Mouse (Mus musculus): ENCODE measurements around the gene Rnf217.

Rnf217 gene

DNA sequence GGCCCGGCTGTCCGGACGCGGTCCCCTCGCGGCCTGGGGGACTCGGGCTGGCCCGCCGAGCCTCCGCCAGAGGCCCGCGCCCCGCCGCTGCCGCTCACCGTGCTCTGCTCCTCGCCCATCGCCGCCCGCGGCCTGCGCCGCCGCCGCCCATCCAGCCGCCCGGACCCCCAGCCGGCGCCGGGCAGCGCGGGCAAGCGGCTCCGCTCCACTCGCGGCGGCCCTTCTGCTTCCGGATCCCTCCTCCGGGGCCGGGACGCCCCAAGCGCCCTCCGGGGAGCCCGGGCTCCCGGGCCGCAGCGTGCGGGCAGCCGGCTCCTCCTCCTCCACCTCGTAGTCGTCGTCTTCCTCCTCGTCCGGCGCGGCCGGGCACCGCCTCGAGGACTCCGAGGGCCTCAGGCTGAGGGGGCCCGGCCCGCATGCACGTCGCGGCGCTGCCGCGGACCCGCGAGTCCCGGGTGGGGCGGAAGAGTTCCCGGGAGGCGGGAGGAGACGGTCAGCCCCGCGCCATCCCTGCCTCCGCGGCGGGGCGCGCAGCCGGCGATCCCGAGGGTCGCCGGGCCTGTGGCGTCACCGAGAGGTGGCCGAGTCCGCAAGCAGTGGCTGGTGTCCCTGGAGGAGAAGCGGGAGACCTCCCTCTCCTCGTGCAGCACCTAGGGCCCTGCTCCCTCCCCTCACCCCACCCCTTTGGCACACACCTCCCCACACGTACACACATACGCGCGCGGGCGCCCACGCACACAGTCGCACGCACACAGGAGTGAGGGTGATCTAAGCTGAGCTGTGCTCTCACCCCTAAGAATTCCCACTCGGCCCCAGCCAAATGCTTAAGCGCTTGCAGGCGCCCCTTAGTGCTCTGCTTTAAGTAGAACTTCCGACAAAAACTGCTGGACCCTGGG lies at the start of gene Rnf217:
Rnf217 (minus strand) TSS at position 119 of the 896 bp plus-strand sequence.
- DNase-seq = peak; percentile 73

DNA sequence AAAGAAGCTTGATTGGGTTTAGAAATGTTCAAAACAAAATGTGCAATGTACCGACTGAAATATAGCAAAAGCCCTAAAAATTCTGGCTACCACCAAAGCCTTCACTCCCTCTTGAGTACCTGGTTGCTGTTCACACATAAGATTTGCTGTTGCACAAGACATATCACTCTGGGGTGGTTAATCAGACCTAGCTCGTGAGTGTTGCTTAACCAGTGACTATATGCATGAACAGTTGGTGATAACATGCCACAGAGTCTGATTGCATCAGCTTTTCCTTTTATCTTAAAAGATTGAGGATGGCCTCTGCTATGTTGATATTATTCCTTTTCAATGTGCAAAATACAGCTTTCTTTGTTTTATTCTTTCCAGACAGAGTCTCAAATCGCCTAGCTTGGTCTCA lies 38.3 kb upstream of the Rnf217 start:
- DNase-seq = no peak

DNA sequence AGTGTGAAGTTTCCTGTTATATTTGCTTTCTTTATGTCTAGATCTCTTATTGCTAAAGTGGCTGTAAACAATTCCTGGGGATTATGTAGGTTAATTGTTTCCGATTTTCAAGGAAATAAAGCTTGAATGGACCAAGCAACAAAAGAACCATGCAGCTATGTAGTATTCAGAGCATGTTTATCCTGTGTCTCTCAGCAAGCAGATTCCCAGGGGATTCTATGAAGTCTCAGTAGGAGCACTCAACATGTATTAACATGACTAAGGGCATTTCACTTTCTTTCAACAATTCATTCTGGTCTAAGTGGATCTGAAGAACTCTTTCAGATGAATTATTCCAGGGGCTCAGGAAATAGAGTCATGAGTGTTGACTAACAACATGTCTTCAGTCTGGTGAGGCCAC lies 37.1 kb upstream of the Rnf217 start:
- DNase-seq = no peak

DNA sequence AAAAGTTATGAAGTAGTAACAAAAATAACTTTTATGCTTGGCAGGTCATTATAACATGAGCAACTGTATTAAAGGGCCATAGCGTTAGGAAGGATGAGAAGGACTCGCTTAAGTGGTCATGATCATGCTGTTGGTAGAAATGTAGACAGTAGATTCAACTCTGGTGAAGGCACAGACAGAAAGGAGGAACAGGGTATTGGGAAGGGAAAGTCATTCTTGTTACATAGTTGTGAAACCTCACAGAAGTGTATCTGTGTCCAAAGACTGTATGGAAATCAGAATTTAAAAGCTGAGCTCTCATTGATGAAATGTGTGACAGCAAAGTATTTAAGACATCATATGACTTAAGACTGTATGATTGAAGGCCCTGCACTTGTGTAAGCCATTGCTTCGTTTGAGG lies 26.1 kb upstream of the Rnf217 start:
- DNase-seq = no peak

DNA sequence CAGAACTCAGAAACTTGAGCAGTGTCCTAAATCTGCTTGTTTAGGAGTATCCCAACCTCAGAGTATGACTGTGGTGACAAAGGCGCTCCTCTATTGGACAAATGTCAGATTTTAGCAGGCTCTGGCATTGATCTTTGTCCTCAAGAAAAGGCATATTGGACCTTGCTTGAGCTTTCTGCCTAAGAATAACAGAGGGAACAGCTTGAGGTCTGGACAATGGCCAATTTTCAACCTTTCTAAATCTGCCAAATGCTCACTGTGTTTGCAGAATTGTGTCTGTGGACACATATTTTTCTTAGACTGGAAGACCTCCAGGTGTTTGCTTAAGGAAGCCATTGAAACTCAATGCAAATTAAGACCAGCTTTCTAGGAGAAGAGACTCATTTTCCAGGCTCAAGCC lies 23.0 kb upstream of the Rnf217 start:
- no peak for DNase-seq

DNA sequence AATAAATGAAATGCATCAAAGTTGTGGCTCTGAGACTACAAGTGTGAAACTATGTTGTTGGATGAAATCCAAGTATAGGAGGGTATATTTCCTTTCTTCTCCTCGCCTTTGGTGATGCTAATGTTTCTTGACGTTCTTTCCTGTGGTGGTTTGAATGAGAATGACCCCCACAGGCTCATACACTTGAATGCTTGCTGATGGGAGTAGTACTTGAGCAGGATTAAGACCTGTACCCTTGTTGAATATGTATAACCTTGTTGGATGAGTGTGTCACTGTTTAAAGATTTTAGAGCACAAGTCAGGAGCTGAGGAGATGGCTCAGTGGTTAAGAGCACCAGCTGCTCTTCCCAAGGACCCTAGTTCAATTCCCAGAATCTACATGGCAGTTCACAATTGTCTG lies 6.4 kb upstream of the Rnf217 start:
- no peak for DNase-seq

DNA sequence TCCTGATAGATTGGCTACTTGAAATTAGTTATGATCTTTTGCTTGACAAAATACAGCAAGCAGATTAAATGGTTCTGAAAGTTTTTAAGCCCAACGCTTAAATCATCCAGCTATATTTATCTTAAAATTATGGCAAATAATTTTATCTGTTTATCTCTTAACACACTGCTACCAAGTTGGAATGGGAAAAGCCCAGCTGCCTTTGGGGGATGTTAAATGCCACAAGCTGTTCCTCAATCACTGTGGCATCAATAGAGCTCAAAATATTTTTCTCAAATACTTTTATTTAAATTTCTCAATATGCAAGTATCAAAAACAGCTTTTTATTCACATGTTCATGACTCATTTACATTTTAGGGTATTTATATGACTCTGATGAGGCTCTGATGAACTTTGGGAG lies 5.1 kb upstream of the Rnf217 start:
- no peak for DNase-seq

DNA sequence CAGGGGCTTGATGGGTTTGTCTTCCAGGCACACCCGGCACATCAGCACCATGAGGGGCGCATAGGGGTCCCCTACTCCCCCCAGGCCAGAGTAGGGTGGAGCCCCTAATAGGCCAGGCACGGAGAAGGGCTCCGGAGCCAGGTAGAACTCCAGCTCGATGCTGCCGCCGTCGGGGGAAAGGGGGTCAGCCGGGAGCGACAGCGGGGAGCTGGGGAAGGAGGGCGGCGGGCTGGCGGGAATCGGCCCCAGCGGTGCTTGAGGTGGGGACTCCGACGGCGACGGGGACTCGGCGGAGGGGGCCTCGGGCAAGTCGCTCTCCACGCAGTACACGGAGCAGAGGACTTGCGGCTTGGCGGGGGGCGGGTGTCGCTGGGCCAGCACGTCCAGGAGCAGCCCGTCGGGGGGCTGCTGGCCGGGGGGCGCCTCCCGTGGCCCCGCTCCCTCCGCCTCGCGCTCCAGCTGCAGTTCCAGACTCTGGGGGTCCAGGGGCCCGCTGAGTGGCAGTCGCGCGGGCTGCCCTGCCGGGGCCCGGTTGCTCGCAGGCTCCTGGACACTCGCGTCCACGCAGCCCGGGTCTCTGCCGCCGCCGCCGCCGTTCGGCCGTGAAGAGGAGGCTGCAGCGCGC lies 431 bp downstream of the Rnf217 start:
- DNase-seq = peak; percentile 31

DNA sequence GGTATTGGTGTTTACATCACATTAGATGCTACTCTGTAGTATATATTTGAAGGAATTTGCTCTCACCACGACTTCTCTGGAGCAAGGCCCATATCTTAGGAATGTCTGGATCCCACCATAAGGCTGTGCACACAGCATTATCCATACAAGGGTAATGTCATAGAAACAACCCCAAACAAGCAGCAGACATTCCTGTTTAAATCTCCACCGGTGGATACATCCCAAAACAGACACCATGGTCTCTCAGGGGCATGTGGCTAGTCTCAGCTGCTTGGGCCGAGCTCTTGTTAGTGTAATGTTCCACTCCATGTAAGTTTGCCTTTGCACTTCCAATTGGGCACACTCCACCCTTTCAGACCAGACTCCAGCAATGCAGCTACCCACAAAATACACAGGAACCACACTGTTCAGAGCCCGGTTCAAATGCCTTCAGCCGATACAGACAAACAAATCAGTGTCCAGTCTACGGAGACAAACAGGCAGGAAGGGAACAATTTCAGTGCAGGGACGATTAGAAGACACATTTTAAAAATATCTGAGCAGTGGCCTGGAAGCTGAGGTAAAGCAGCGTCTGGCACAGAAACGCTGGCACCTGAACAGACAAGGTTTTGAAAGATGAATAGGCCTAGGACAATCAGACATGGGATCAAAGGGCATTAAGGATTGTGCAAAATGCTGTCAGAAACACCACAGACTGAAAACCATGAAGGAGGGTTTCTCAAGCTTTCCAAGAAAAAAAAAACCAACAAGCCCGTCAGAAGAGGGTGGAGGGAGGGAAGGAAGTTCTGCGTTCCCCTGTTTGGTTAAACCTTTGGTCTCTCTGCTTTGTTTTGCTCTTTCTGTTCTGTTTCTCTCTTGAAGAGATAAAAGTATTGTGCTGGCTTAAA lies 1.8 kb downstream of the Rnf217 start:
- no peak for DNase-seq

DNA sequence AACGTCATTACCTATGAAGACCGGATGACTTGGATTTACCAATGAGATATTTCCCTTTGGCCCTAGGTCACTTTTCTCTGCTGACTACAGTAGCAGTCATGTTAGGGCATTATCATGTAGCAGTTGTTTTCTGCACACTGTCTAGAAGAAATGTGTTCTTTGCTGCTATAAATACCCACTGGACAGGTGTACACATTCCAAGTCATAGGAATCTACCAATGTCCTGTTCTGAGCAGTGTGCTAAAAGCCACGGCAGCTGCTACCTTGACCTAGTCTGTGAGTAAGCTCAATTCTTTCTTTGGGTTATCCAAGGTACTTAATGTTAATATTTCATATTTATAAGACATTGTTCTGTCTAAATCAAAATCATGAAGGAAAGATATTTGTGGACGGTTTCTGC lies 5.1 kb downstream of the Rnf217 start:
- DNase-seq = no peak

DNA sequence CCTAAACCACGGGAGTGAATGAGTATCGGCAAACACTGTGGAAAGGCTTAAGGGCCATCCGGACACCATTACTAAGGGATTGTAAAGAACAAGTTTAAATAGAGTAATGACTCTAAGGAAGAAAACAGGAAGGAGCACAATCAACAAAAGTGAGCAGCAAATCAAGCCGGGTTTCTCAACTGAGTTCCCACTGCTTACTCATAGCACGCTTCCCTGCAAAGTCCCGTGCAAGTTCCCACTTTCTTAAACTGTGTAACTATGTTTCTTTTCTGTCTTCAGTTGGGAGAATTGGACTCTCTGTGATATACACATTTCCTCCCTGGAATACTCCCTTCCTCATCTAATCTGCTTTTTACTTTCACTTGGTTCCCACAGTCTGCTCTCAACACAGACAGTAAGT lies 8.9 kb downstream of the Rnf217 start:
- no peak for DNase-seq

DNA sequence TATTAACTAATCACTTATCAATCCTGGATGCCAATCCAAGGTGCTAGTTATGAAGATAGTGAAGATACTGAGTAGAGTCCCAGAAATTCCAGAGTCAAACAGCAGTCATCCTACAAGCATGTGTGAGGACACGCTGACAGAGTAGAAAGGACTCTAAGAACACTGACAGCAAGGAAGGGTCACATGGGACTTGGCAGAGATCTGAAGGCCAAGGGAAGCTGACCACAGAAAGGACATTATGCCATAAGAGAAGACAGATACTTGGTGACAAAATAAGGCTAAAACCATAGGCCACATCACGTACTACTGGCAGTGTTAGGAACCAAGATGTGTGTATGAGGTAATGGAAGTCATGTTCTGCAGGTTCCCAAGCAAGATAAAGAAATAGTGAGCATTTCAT lies 11.1 kb downstream of the Rnf217 start:
- DNase-seq = no peak

DNA sequence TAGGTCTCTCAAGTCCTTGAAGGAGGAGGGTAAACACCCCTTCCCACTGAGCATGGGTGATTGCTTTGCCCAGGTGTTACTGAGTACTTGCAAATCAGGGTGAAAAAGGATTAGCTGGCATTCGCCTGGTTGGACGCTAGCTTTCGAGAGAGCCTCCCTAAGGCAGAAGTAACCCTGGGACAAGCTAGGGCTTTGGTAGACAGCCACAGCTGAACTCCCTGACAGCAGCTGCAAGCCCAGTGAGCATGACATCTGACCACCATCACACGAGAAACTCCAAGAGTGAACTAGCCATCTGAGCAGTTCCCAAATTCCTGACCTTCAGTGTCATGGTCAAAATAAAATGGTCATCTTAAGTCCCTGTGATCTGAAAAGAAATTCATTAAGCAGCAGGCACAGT lies 12.2 kb downstream of the Rnf217 start:
- no peak for DNase-seq

DNA sequence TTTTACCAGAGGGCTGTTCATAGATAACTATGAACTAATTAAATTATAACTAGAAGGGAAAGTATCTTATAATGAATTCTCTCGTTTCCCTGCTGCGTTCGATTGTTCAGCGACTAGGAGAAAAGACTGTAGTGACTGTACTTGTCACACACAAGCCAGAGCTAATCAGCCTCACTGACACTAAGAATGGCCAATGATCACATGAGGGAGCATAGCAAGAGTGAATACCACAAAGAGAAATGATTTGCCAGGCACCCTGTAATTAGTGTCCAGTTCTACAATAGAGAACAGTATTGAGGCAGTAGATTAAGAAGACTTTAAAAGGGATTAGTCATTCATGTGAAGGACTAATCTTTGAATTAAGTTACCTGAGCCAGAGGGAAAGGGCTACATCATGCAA lies 13.7 kb downstream of the Rnf217 start:
- no peak for DNase-seq

DNA sequence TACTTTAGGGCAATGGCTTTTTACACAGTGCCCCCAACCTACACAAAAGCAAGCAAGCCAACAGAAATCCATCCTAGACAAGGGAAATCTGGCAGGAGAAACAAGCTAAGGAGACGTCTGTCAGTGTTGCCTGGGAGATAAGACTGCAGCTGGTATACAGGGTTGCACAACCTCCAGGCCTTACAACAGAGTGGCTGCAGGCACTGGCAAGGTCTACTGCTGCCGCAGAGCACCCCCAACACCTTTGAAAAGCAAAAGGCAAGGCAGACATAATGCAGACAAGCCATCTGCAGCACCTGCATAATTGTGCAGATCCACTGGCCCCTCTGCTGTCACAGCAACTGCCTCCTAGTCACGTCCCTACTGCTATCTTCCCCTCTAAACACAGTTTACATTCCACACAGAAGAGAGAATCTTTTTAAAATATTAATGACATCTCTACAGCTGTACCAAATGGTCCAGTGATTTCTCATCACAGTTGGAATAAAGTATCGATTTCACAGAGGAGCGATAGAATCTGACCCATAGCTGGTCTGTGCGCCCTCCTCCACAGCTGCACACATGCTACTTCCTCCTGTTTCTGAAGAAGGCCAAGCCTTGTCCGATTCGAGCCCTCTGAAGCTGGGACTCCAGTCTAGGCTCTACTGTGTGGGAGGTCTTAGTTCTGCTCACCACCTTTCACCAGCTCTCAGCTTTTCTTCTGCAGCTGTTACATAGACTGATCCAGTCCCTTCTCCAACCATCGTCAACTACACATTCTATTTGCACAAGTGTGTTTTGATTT lies 16.1 kb downstream of the Rnf217 start:
- no peak for DNase-seq

DNA sequence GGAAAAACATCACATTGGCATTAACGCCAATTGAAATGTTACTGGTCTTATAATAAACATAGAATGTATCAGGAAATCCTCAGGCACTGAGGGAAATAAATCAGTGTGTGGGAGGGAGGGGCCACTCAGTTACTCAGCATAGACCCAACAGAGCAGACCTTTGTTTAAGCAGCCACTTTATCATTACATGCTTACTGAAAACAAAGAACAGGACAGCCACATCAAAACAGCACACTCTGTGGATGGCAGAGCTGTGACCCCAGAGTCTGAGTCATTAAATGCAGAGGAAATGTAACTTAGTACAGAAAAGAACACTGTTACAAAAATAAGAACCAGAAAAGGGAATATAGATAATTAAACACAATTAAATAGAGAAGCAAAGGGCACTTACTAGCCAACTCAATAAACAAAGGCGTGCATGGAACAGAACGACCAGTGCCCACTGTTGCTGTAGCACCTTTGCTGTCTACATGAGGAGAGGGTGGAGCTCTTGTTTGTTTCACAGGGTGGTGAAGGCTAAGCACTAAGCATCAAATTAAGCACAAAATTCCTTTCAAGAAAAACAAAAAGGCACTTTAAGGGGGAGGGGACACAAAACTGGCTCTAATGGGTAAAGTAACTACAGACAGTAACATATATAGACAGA lies 16.8 kb downstream of the Rnf217 start:
- no peak for DNase-seq

DNA sequence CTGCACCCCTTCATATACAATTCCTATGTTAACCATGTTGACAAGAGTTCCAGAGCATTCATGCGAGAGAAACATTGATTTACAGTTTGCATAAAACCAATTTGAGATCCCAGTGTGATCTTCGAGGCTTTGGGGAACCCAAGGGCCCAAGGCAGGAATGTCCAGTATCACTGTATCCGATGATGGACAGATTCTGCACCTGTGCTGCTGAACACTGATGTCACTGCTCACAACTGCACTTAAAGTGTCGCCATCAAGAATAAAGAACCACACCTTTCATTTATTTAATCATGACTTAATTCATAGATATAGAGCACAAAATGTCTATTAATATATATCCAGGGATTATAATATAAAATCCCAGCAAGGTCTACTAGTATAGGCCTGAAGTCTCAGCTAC lies 28.3 kb downstream of the Rnf217 start:
- no peak for DNase-seq

DNA sequence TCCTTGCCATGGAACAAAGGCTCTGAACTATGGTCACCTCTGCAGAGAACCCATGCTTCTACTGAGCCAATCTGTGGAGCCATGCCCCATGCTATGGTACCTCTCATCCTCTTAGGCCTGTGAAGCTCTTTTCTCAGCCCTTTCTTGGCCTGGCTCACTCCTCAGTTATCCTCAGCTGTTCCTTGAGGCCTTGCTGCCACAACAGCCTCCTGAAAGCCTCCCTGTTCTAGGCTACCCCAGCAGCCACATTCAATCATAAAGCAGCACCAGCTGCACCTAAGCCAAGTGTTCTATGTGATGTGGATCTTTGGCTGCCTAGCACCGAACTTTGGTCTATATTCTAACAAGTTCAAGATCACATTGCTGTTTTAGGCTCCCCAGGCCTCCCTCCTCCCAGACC lies 28.9 kb downstream of the Rnf217 start:
- DNase-seq = no peak

DNA sequence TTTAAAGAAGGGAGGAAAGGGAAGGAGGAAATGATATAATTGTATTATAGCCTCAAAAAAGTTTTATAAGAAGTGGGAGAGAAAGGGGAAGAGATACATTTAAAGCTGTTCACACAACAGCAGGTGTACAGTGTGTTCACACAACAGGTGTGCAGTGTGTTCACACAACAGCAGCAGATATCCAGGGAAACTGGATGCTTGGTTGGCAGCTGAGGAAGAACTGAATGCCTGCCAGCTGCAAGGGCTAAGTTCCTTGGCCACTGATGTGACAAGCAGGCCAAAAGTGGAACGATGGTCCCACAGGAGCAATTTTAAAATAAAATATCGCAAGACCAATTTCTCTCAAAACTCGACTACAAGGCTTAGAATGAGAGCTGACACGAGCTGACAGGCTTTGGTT lies 35.7 kb downstream of the Rnf217 start:
- no peak for DNase-seq

DNA sequence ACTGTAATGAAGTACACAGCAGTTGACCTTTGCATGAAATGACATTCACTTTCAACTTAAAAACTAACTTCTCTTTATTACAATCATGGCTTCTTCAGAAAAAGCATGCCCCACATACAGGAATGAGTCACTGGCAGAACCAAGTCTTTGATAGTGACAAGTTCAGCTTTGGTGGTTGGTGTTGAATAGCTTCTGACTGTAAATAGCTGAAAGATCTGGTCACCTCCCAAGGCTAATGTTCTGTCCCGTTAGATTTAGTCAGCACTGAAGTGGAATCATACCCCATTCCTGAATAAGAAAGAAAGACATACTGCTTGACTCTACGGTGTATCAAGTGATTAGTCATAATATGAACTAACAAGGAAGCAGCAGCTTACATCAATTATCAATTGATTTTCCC lies 51.7 kb downstream of the Rnf217 start:
- no peak for DNase-seq

DNA sequence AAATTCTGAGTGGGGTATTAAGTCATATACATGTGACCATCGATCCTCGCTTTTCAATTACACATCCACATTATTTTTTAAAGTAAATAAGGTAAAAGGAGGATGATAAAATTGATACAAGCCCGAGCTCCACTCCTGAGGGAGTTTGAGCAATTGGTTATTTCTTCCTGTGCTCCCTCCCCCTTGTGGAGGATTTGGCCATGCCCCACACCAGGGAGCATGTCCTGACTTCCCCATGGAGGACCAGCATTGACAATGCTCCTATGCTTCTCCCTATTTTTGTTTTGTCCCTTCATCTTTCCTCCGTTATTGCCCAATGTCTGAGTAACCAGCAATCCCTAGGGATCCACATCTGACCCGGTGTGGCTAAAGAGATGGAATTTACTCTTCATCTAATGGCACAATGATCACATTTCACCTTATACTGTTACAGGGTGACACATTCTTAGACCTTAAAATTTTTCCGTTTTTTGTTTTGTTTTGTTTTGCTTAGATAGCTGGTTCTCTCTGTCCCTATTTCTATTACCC lies 53.5 kb downstream of the Rnf217 start:
- DNase-seq = no peak

DNA sequence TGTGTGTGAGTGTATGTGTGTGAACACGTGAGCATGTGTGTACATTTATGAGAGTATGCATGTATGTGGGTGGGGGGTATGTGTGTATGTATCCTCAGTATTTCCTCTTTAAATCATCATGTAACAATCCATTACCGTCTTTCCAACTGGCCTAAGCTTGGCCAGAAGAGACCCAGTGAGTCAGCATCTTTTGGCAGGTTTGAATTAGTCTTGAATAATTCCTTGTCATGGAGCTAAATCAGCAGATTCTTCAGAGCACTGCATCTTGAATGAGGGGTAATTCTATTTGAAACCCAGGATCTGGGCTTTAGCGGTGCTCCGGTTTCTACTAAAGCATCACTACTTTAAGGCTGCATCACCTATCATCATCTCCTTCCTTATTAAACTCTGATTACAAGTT lies 55.7 kb downstream of the Rnf217 start:
- DNase-seq = no peak
